Mouse (Mus musculus) forebrain, embryonic 14.5 days (tissue): ENCODE measurements around the gene Farsb. TPM values are rescaled to one million over a fixed set of nuclear protein-coding genes. Genes with fewer than 3 reads are reported as not detected.

Source experiments
- polyA plus RNA-seq: library from polyadenylated mRNA; unstranded; fragments of >200 nt; fragmentation: Nextera tagmentation; extraction: Ambion mirVana; gene quantifications from 2 replicates; pipeline ENCODE4 v1.2.1, GENCODE M21; 2014

Farsb gene
- polyA plus RNA-seq, 1 experiment from 2014 or later = 172 TPM

Other genes starting within 250 kb of the Farsb start
- gene Sgpp2, start 178.6 kb downstream of the Farsb start, polyA plus RNA-seq = 0.10 and 0.27 TPM in 2 replicates
- not detected in 2 replicates for gene Mogat1, start 22.1 kb upstream of the Farsb start, polyA plus RNA-seq
- gene BC035947, start 23.3 kb upstream of the Farsb start, polyA plus RNA-seq = 0.20 and 0.24 TPM in 2 replicates
- gene Acsl3, start 168.9 kb upstream of the Farsb start, polyA plus RNA-seq = 81.5 and 101 TPM in 2 replicates
- gene Utp14b, start 169.1 kb upstream of the Farsb start, polyA plus RNA-seq = 3.4 and 3.6 TPM in 2 replicates